Mouse (Mus musculus) cortical plate, adult 2 months (tissue): ENCODE measurements at regions not wholly inside any gene's neighbourhood (a gene's known extent, or its start where the extent isn't known, plus 50 kb on each side); places are given as distances from the start of the nearest gene placed in this dataset.

Experiments used
- CTCF ChIP-seq: fragments of 200-500 bp; IDR thresholded peaks from 2 replicates; pipeline ENCODE4 v1.5.1; 2011; ENCODE audit warnings: mild to moderate bottlenecking, control low read depth, low read length; ENCODE audit not compliant: insufficient read depth; ENCODE audit errors: extremely low read depth
- POLR2A ChIP-seq: fragments of 200-500 bp; IDR thresholded peaks from 2 replicates; pipeline ENCODE4 v1.6.1; 2011; ENCODE audit warnings: mild to moderate bottlenecking, low read length, control low read depth; ENCODE audit not compliant: insufficient read depth; ENCODE audit errors: extremely low read depth

GRCm38 (mm10) chr9:49958890-49959289 is 160.2 kb upstream of the Ncam1 start:
- TF ChIP-seq CTCF (no peak), POLR2A (no peak)
